Mouse (Mus musculus) stomach, embryonic 15.5 days (tissue): Measurements from ENCODE around the gene Krt10. TPM values are rescaled to one million over a fixed set of nuclear protein-coding genes. Genes with fewer than 3 reads are reported as not detected.

Experiments
- ATAC-seq: fragments of 200-750 bp; cut with Nextera tagmentation; 2 replicates; pipeline ENCODE4 v1.8.0; 2017; ENCODE audit warnings: low read depth, moderate number of reproducible peaks, moderate TSS enrichment; ENCODE audit not compliant: insufficient read depth, low FRiP score
- H3K27ac ChIP-seq: fragments of 300-500 bp; sonication (generic); 2 replicates; pipeline ENCODE4 v1.5.1; 2015; ENCODE audit warnings: mild to moderate bottlenecking, inconsistent platforms
- H3K27me3 ChIP-seq: fragments of 300-500 bp; sonication (generic); replicated peaks from 2 replicates; pipeline ENCODE4 v1.6.1; 2015; ENCODE audit warnings: inconsistent platforms
- H3K36me3 ChIP-seq: fragments of 300-500 bp; sonication (generic); 2 replicates; pipeline ENCODE4 v1.6.1; 2015; ENCODE audit warnings: inconsistent platforms
- H3K4me1 ChIP-seq: fragments of 300-500 bp; sonication (generic); 2 replicates; pipeline ENCODE4 v1.6.1; 2015; ENCODE audit warnings: inconsistent platforms
- H3K4me2 ChIP-seq: fragments of 300-500 bp; sonication (generic); 2 replicates; pipeline ENCODE4 v1.6.1; 2015; ENCODE audit warnings: mild to moderate bottlenecking, inconsistent platforms
- H3K4me3 ChIP-seq: fragments of 300-500 bp; sonication (generic); replicated peaks from 2 replicates; pipeline ENCODE4 v1.5.1; 2015; ENCODE audit warnings: inconsistent platforms
- H3K9ac ChIP-seq: fragments of 300-500 bp; sonication (generic); 2 replicates; pipeline ENCODE4 v1.6.1; 2015; ENCODE audit warnings: inconsistent platforms
- H3K9me3 ChIP-seq: fragments of 300-500 bp; sonication (generic); 2 replicates; pipeline ENCODE4 v1.6.1; 2016; ENCODE audit warnings: inconsistent platforms
- WGBS: fragments of 180-500 bp; shearing (Covaris S2); methylation state at CpG from one replicate; pipeline ENCODE4 v1.1.7; 2015; 5-methylcytosine and 5-hydroxymethylcytosine counted together
- polyA plus RNA-seq: library from polyadenylated mRNA; unstranded; fragments of >200 nt; fragmentation: Nextera tagmentation; extraction: Ambion mirVana; gene quantifications from 2 replicates; pipeline ENCODE4 v1.2.1, GENCODE M21; 2015

The Krt10 gene
- polyA plus RNA-seq, 1 experiment from 2014 or later: 24.5 TPM

DNA sequence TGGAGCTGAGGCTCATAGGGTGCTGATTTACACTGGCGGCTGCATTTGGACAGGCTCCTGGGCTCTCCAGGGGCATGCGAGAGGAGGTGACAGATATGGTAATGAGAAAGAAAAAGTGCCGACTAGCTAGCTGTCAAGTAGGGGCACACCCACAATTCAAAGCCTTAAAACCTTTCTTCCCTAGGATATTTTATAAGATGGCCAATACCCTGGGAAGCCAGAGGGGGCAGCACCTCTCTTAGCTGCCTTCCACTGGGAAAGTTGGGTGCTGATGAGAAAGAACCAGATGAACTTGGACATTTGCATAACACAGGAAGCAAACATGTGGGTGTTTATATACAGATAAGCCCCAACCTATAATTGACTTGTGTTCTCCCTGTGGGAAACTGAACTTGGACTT is 19.9 kb downstream of the Krt10 start:
- H3K4me3 ChIP-seq: no peak overlapping the region
- H3K9ac ChIP-seq: no peak overlapping the region
- no peak for ATAC-seq
- 12% methylated on average over 3 of the region's 3 CpGs for WGBS
- no peaks in the 10 kb centered on the region for H3K9me3 ChIP-seq
- no peak overlapping the region for H3K27ac ChIP-seq
- no peaks in the 10 kb centered on the region for H3K4me1 ChIP-seq
- no peaks in the 10 kb centered on the region for H3K27me3 ChIP-seq
- H3K4me2 ChIP-seq: no peak overlapping the region
- no peaks in the 10 kb centered on the region for H3K36me3 ChIP-seq

DNA sequence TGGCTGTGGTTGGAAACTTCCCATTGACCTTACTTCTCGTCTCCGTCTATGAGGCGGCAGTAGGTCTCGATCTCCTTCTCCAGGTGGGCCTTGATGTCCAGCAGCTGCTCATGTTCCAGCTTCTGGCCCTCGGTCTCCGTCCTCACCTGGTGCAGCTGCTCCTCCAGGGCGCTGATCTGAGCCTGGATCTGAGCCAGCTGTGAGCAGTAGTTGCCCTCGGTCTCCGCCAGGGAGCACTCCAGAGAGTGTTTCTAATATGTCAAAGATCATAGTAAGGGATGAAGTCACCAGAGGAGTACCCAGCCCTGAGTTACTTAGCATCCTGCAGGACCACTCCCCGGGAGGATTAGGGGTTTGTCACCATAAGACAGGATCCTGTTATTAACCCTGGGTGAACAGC is 22.4 kb downstream of the Krt10 start:
- Histone ChIP-seq H3K27me3 (no peaks in the 10 kb centered on the region), H3K4me3 (no peak overlapping the region), H3K27ac (no peak overlapping the region), H3K9me3 (no peaks in the 10 kb centered on the region), H3K36me3 (no peaks in the 10 kb centered on the region), H3K4me1 (no peaks in the 10 kb centered on the region), H3K4me2 (no peak overlapping the region), H3K9ac (no peak overlapping the region)
- 37% methylated on average over 10 of the region's 10 CpGs for WGBS
- no peak for ATAC-seq

DNA sequence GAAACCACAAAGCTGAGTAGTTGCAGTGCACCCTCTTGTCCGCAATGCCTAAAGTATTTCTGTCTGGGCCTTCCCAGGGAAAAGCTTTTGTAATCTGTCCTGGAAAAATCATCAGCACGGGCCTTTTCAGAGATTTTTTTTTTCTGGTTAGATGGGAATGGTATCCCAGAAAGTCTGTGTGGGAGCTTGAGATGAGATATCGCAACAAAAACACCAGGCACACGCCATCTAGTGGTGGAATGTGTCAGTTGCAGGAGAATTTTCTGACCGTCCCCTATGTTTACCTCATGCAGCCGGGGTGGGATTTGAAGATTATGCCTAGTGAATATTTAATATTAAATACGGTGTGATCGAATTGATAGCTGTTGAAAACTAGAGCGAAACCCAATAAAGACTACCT is 24.8 kb downstream of the Krt10 start:
- Histone ChIP-seq H3K4me3 (no peak overlapping the region), H3K4me2 (no peak overlapping the region), H3K27me3 (no peaks in the 10 kb centered on the region), H3K27ac (no peak overlapping the region), H3K9me3 (no peaks in the 10 kb centered on the region), H3K4me1 (no peaks in the 10 kb centered on the region), H3K36me3 (no peaks in the 10 kb centered on the region), H3K9ac (no peak overlapping the region)
- 17% methylated on average over 9 of the region's 9 CpGs for WGBS
- ATAC-seq: no peak

DNA sequence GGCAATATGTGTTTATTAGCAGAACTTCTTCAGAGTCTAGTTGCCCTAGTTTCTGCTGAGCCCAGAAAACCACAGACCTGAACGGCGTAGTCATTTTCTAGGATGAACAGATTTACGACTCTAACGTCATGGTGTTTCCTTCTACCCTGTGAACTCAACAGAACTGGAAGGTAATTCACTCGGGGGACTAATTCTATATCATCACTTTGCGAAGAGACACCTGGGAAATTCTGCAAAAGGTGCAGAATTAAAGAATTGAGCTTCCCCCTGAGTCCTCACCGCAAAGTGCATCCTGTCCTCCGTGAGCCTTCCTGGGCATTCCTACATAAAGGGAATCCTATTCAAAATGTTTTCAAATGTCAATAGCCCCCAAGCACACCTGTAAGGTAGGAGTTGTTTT is 27.7 kb downstream of the Krt10 start:
- Histone ChIP-seq H3K27me3 (no peaks in the 10 kb centered on the region), H3K27ac (no peak overlapping the region), H3K36me3 (no peaks in the 10 kb centered on the region), H3K4me1 (no peaks in the 10 kb centered on the region), H3K9ac (no peak overlapping the region), H3K4me2 (no peak overlapping the region), H3K4me3 (no peak overlapping the region), H3K9me3 (no peaks in the 10 kb centered on the region)
- no peak for ATAC-seq
- WGBS: 88% methylated on average over 8 of the region's 8 CpGs

DNA sequence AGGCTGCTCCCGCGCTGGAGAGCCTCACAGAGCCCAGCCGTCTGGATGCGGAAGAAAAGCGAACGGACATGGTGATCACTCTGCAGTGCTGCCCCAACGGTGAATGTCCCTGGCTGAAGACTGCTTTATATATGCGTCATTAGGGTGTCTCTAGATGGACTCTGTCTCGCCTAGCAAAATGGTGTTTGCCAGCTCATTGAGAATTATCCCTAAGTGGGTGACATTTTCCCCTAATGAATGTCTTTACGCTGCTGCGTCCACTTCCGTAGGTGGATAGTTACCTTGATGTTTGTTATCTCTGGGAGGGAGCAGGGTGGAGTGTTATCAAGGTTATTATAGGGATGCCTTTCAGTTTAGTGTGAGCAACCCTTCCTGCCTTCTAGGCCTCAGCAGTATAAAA is 38.2 kb downstream of the Krt10 start, which contains the start of gene Krt27:
Gene Krt27 (minus strand): TSS at position 101 of the 400 bp plus-strand sequence.
- Histone ChIP-seq H3K9me3 (no peaks in the 10 kb centered on the region), H3K27ac (no peak within 1 kb of the TSS), H3K4me3 (no peak within 1 kb of the TSS), H3K36me3 (no peaks in the 10 kb centered on the region), H3K27me3 (no peaks in the 10 kb centered on the region), H3K4me2 (no peak within 1 kb of the TSS), H3K9ac (no peak within 1 kb of the TSS), H3K4me1 (no peaks in the 10 kb centered on the region)
- WGBS: 70% methylated on average over 12 of the region's 12 CpGs
- no peak for ATAC-seq

DNA sequence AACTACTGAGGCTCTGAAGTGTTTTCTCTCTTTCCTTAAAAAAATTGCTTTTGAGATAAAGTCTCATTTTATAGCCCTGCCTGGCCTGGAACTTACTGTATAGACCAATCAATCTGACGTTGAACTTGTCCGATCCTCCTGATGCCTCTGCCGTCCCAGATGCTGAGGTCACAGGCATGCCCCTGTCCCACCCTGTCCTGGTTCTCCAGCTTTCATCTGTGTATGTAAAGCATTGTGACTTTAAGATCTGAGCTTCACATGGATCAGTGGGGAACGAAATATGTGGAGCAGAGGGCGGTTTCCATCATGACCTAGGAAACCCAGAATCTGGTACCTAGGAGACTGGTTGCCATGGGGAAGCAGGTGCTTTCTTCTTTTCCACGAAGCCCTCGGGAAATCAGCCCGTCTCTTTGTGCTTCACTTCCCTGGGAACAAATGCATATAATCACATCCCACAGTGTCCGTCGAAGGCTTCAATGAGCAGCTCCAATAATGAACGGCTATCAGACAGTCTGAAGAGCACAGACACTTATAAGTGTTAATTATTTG is 49.8 kb downstream of the Krt10 start:
- Histone ChIP-seq H3K36me3 (no peaks in the 10 kb centered on the region), H3K9me3 (no peaks in the 10 kb centered on the region)
- 77% methylated on average over 11 of the region's 11 CpGs for WGBS

DNA sequence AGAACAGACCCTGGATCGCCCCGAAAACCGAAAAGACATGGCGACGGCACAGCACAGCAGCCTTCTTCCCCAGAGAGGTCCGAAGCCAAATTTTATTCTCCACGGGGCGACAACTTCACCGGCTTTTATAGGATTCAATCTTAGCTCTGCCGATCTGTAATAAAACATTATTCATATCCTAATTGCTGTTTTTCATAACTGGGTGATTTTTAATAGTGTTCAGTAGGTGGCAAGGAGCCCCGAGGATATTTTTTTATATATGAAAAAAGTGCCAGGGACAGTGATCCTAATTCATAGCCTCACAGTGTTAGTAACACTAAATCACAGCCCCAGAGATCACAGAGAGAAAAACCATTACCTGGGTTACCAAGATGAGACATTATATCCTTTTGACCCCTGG is 51.3 kb downstream of the Krt10 start, which contains the start of gene Krt26:
Gene Krt26 (minus strand): TSS at position 101 of the 400 bp plus-strand sequence.
- Histone ChIP-seq H3K9ac (no peak within 1 kb of the TSS), H3K27me3 (no peaks in the 10 kb centered on the region), H3K4me1 (no peaks in the 10 kb centered on the region), H3K4me2 (no peak within 1 kb of the TSS), H3K4me3 (no peak within 1 kb of the TSS), H3K27ac (no peak within 1 kb of the TSS), H3K9me3 (no peaks in the 10 kb centered on the region), H3K36me3 (no peaks in the 10 kb centered on the region)
- WGBS: 93% methylated on average over 11 of the region's 11 CpGs
- no peak for ATAC-seq

More for the DNA sequence above, 49.8 kb downstream of the Krt10 start:
- H3K9ac ChIP-seq: no peak overlapping the region
- H3K27me3 ChIP-seq: no peaks in the 10 kb centered on the region
- H3K27ac ChIP-seq: no peak overlapping the region
- H3K4me2 ChIP-seq: no peak overlapping the region
- no peak for ATAC-seq
- no peak overlapping the region for H3K4me3 ChIP-seq
- H3K4me1 ChIP-seq: no peaks in the 10 kb centered on the region

Other genes starting within 250 kb of the Krt10 start
- 0.21 and 0.27 TPM in 2 replicates for gene Ccr7, start 234.3 kb downstream of the Krt10 start, polyA plus RNA-seq
- gene Smarce1, start 158.3 kb downstream of the Krt10 start, polyA plus RNA-seq: 202 and 210 TPM in 2 replicates
- gene Krt222, start 145.3 kb downstream of the Krt10 start, polyA plus RNA-seq: 0.17 and 0.31 TPM in 2 replicates
- not detected in 2 replicates for gene Krt24, start 104.1 kb downstream of the Krt10 start, polyA plus RNA-seq
- 0.06 TPM in 1 of 2 replicates, not detected in the other for gene Krt25, start 66.4 kb downstream of the Krt10 start, polyA plus RNA-seq
- gene Krt26, start 51.4 kb downstream of the Krt10 start, polyA plus RNA-seq: 0.06 TPM in 1 of 2 replicates, not detected in the other
- not detected in 2 replicates for gene Krt27, start 38.3 kb downstream of the Krt10 start, polyA plus RNA-seq
- gene Krt28, start 14.5 kb downstream of the Krt10 start, polyA plus RNA-seq: 0.08 TPM in 2 replicates
- 0.09 TPM in 1 of 2 replicates, not detected in the other for gene Krt12, start 32.9 kb upstream of the Krt10 start, polyA plus RNA-seq
- 17.1 and 19.7 TPM in 2 replicates for gene Krt20, start 48.8 kb upstream of the Krt10 start, polyA plus RNA-seq
- 33.1 and 41.9 TPM in 2 replicates for gene Krt23, start 103.8 kb upstream of the Krt10 start, polyA plus RNA-seq
- not detected in 2 replicates for gene Krt39, start 132.0 kb upstream of the Krt10 start, polyA plus RNA-seq
- not detected in 2 replicates for gene Krt40, start 153.8 kb upstream of the Krt10 start, polyA plus RNA-seq
- not detected in 2 replicates for gene Krtap3-3, start 161.5 kb upstream of the Krt10 start, polyA plus RNA-seq
- gene Krtap3-2, start 167.5 kb upstream of the Krt10 start, polyA plus RNA-seq: not detected in 2 replicates
- not detected in 2 replicates for gene Gm11939, start 170.1 kb upstream of the Krt10 start, polyA plus RNA-seq
- not detected in 2 replicates for gene Krtap3-1, start 177.3 kb upstream of the Krt10 start, polyA plus RNA-seq
- not detected in 2 replicates for gene Krtap1-5, start 191.7 kb upstream of the Krt10 start, polyA plus RNA-seq
- not detected in 2 replicates for gene Krtap1-4, start 194.3 kb upstream of the Krt10 start, polyA plus RNA-seq
- not detected in 2 replicates for gene Krtap1-3, start 202.0 kb upstream of the Krt10 start, polyA plus RNA-seq
- gene Krtap9-3, start 208.7 kb upstream of the Krt10 start, polyA plus RNA-seq: not detected in 2 replicates
- not detected in 2 replicates for gene Gm11938, start 213.9 kb upstream of the Krt10 start, polyA plus RNA-seq
- not detected in 2 replicates for gene Gm11937, start 220.8 kb upstream of the Krt10 start, polyA plus RNA-seq
- not detected in 2 replicates for gene Krtap2-4, start 225.5 kb upstream of the Krt10 start, polyA plus RNA-seq
- not detected in 2 replicates for gene Gm11562, start 231.1 kb upstream of the Krt10 start, polyA plus RNA-seq
- gene Krtap4-1, start 238.9 kb upstream of the Krt10 start, polyA plus RNA-seq: not detected in 2 replicates
- not detected in 2 replicates for gene Krtap4-2, start 245.7 kb upstream of the Krt10 start, polyA plus RNA-seq